Mouse (Mus musculus): ENCODE data around the gene Relch. TPM values are rescaled to one million over a fixed set of nuclear protein-coding genes. Genes with fewer than 3 reads are reported as not detected.

Relch gene
- polyA plus RNA-seq, 1 experiment from 2014 or later = 21.0 TPM

GRCm38 (mm10) chr1:105662820-105663170 is 866 bp upstream of the Relch start:
- Histone ChIP-seq H3K36me3 (ENCODE audit: insufficient read depth, low read length) (no peaks in the 10 kb centered on the region), H3K4me2 (replicated peaks; ENCODE audit: low read depth, low read length) (peak overlapping the region; percentile 63), H3K9ac (replicated peaks; ENCODE audit: low read depth) (peak overlapping the region; percentile 48), H3K4me3 (ENCODE audit: low read depth, low read length) (peak overlapping the region; percentile 99), H3K4me1 (ENCODE audit: insufficient read depth, low read depth, low read length) (0 out of 2 replicates have a peak, but pooled peaks cover 3% of the 10 kb centered on the region), H3K27ac (ENCODE audit: low read length) (peak overlapping the region; percentile 88), H3K27me3 (replicated peaks; ENCODE audit: insufficient read depth, low read length) (no peaks in the 10 kb centered on the region), H3K9me3 (ENCODE audit: low read length) (no peaks in the 10 kb centered on the region)
- DNase-seq (ENCODE audit: low spot score) (no peak), ATAC-seq (no peak)
- TF ChIP-seq CTCF (IDR thresholded peaks at IDR 0.05) (no peak), EP300 (IDR thresholded peaks at IDR 0.05) (no peak)
- WGBS = 3% methylated on average over 6 of the region's 6 CpGs

- no peak for DNase-seq (ENCODE audit: low spot score)
- Histone ChIP-seq H3K9ac (replicated peaks; ENCODE audit: low read depth) (peak overlapping the region; percentile 94), H3K4me1 (ENCODE audit: insufficient read depth, low read depth, low read length) (0 out of 2 replicates have a peak, but pooled peaks cover 3% of the 10 kb centered on the region), H3K27ac (ENCODE audit: low read length) (peak overlapping the region; percentile 79), H3K4me2 (replicated peaks; ENCODE audit: low read depth, low read length) (peak overlapping the region; percentile 96), H3K9me3 (ENCODE audit: low read length) (no peaks in the 10 kb centered on the region), H3K4me3 (ENCODE audit: low read depth, low read length) (peak overlapping the region; percentile 99), H3K36me3 (ENCODE audit: insufficient read depth, low read length) (no peaks in the 10 kb centered on the region), H3K27me3 (replicated peaks; ENCODE audit: insufficient read depth, low read length) (no peaks in the 10 kb centered on the region)
- under 1% methylated on average over 66 of the region's 68 CpGs for WGBS
- no peak for TF ChIP-seq EP300 (IDR thresholded peaks at IDR 0.05)
- TF ChIP-seq CTCF (IDR thresholded peaks at IDR 0.05) = no peak
- peak; percentile 0; the same call in 1 of the 2 replicates for ATAC-seq
Observed at GRCm38 (mm10) chr1:105663962-105664812, 526 bp downstream of the Relch start.

- DNase-seq (ENCODE audit: low spot score) (peak; percentile 56), ATAC-seq (0 out of 2 replicates have a peak, but pooled peaks have one; percentile 44)
- Histone ChIP-seq H3K27ac (ENCODE audit: low read length) (no peak overlapping the region), H3K4me2 (replicated peaks; ENCODE audit: low read depth, low read length) (no peak overlapping the region), H3K9ac (replicated peaks; ENCODE audit: low read depth) (no peak overlapping the region), H3K36me3 (ENCODE audit: insufficient read depth, low read length) (no peaks in the 10 kb centered on the region), H3K27me3 (replicated peaks; ENCODE audit: insufficient read depth, low read length) (no peaks in the 10 kb centered on the region), H3K4me3 (ENCODE audit: low read depth, low read length) (no peak overlapping the region), H3K4me1 (ENCODE audit: insufficient read depth, low read depth, low read length) (no peaks in the 10 kb centered on the region), H3K9me3 (ENCODE audit: low read length) (no peaks in the 10 kb centered on the region)
- peak; percentile 60 for TF ChIP-seq EP300 (IDR thresholded peaks at IDR 0.05)
- TF ChIP-seq CTCF (IDR thresholded peaks at IDR 0.05) = no peak
Observed at GRCm38 (mm10) chr1:105669700-105670099, 6.0 kb downstream of the Relch start.

- TF ChIP-seq CTCF (IDR thresholded peaks at IDR 0.05) = no peak
- no peak for TF ChIP-seq EP300 (IDR thresholded peaks at IDR 0.05)
- 91% methylated on average over 2 of the region's 2 CpGs for WGBS
Observed at GRCm38 (mm10) chr1:105674763-105675162, 11.1 kb downstream of the Relch start.

GRCm38 (mm10) chr1:105680587-105680986 is 16.9 kb downstream of the Relch start:
- TF ChIP-seq CTCF (IDR thresholded peaks at IDR 0.05) = peak; percentile 79
- TF ChIP-seq EP300 (IDR thresholded peaks at IDR 0.05) = no peak
- Histone ChIP-seq H3K4me3 (ENCODE audit: low read depth, low read length) (no peak overlapping the region), H3K27ac (ENCODE audit: low read length) (no peak overlapping the region), H3K4me1 (ENCODE audit: insufficient read depth, low read depth, low read length) (no peaks in the 10 kb centered on the region), H3K9ac (replicated peaks; ENCODE audit: low read depth) (no peak overlapping the region), H3K36me3 (ENCODE audit: insufficient read depth, low read length) (no peaks in the 10 kb centered on the region), H3K9me3 (ENCODE audit: low read length) (no peaks in the 10 kb centered on the region), H3K27me3 (replicated peaks; ENCODE audit: insufficient read depth, low read length) (no peaks in the 10 kb centered on the region), H3K4me2 (replicated peaks; ENCODE audit: low read depth, low read length) (no peak overlapping the region)
- peak; percentile 67 for DNase-seq (ENCODE audit: low spot score)
- peak; percentile 64 for ATAC-seq
- 76% methylated on average over 1 of the region's 1 CpGs for WGBS

More at GRCm38 (mm10) chr1:105674763-105675162, 11.1 kb downstream of the Relch start:
- DNase-seq (ENCODE audit: low spot score) (no peak), ATAC-seq (no peak)
- Histone ChIP-seq H3K4me1 (ENCODE audit: insufficient read depth, low read depth, low read length) (no peaks in the 10 kb centered on the region), H3K9ac (replicated peaks; ENCODE audit: low read depth) (no peak overlapping the region), H3K36me3 (ENCODE audit: insufficient read depth, low read length) (no peaks in the 10 kb centered on the region), H3K9me3 (ENCODE audit: low read length) (no peaks in the 10 kb centered on the region), H3K27ac (ENCODE audit: low read length) (no peak overlapping the region), H3K27me3 (replicated peaks; ENCODE audit: insufficient read depth, low read length) (no peaks in the 10 kb centered on the region), H3K4me3 (ENCODE audit: low read depth, low read length) (no peak overlapping the region), H3K4me2 (replicated peaks; ENCODE audit: low read depth, low read length) (no peak overlapping the region)

GRCm38 (mm10) chr1:105685501-105685900 is 21.8 kb downstream of the Relch start:
- Histone ChIP-seq H3K4me1 (ENCODE audit: insufficient read depth, low read depth, low read length) (no peaks in the 10 kb centered on the region), H3K27ac (ENCODE audit: low read length) (no peak overlapping the region), H3K4me2 (replicated peaks; ENCODE audit: low read depth, low read length) (no peak overlapping the region), H3K27me3 (replicated peaks; ENCODE audit: insufficient read depth, low read length) (no peaks in the 10 kb centered on the region), H3K9me3 (ENCODE audit: low read length) (no peaks in the 10 kb centered on the region), H3K4me3 (ENCODE audit: low read depth, low read length) (no peak overlapping the region), H3K9ac (replicated peaks; ENCODE audit: low read depth) (no peak overlapping the region), H3K36me3 (ENCODE audit: insufficient read depth, low read length) (no peaks in the 10 kb centered on the region)
- ATAC-seq (no peak), DNase-seq (ENCODE audit: low spot score) (no peak)
- TF ChIP-seq EP300 (IDR thresholded peaks at IDR 0.05) (no peak), CTCF (IDR thresholded peaks at IDR 0.05) (no peak)
- 79% methylated on average over 3 of the region's 3 CpGs for WGBS
